Mouse (Mus musculus) leukemia stem cell, adult 10-12 weeks (primary cell): ENCODE data around the gene Nkx6-1. TPM values are rescaled to one million over a fixed set of nuclear protein-coding genes. Genes with fewer than 3 reads are reported as not detected.

ENCODE experiments used
- polyA plus RNA-seq: library from polyadenylated mRNA; stranded (reverse); fragments of >175 nt; gene quantifications from 2 replicates; pipeline ENCODE4 v1.2.3, GENCODE M21; 2012; ENCODE audit warnings: low replicate concordance

Gene Nkx6-1
- polyA plus RNA-seq: not detected in 2 replicates

DNA sequence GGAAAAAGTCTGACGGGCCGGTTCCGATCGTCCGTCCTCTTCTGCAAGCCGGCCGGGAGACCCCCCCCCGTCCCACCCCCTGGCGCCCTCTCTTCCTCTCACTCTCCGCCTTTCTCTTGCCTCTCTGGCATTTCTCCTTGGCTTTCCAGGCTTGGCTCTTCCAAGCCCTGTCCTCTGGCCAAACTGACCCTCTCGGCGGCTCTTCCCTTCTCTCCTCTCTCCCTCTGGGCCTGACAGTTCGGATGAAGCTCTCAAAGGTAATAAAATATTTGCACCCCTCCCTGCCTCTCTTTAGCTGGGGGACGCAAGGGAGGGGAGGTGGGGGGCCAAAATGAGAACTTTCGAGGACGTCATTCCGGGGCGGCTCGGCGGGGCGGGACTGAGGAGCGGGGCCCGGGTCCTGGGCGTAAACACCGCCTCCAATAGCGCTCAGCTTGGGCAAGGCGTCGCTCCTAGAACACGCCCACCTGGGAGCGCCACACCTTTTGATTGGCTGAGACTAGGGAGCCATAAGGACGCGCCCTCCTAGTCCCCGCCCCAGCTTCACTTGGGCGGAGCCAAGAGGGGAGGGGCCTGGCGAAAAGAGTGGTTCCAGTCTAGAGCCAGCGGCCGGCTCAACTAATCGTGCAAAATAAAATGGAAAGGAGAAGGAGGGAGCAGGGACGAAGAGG is at the start of gene Nkx6-1:
Nkx6-1 (minus strand) TSS at position 52 of the 671 bp plus-strand sequence.

Other genes with a start within 250 kb of the Nkx6-1 start
- gene Cds1, start 100.1 kb upstream of the Nkx6-1 start, polyA plus RNA-seq: 0.25 and 0.43 TPM in 2 replicates